Mouse (Mus musculus) T-helper 17 cell (primary cell): Measurements from ENCODE around the gene Apol7b.
"Not testable (repeated sequence)": the region's sequence is repeated elsewhere in the genome, so short reads cannot be mapped to it uniquely, and the experiment has no call there.

Source experiments
- in situ Hi-C, 2 experiments: fragments of 300-600 bp; cut with MboI, MseI; formaldehyde crosslinking; loops; 1 replicate in 1 of 2; 2 replicates in 1 of 2; pipeline ENCODE4 v1.15.1; 2025; ENCODE audit warnings: high pct_unique_total_duplicates in 2 of 2

Gene Apol7b

GRCm38 (mm10) chr15:77393832-77394231 lies 53.5 kb downstream of the Apol7b start:
- in situ Hi-C loops: not testable (repeated sequence)

- in situ Hi-C loops: no loop called here
These were observed 59.8 kb downstream of the Apol7b start for GRCm38 (mm10) chr15:77387462-77387861.

- in situ Hi-C loops: no loop called here
These were observed 62.8 kb downstream of the Apol7b start for GRCm38 (mm10) chr15:77384340-77385030.

- in situ Hi-C loops: no loop called here
These were observed 64.4 kb downstream of the Apol7b start for GRCm38 (mm10) chr15:77382880-77383279.

- in situ Hi-C loops: no loop called here
These were observed 64.9 kb downstream of the Apol7b start for GRCm38 (mm10) chr15:77382271-77382850.

GRCm38 (mm10) chr15:77381481-77381880 lies 65.8 kb downstream of the Apol7b start:
- in situ Hi-C loops: no loop called here

- in situ Hi-C loops: no loop called here
These were observed 67.4 kb downstream of the Apol7b start for GRCm38 (mm10) chr15:77379921-77380320.

GRCm38 (mm10) chr15:77377419-77377818 lies 69.9 kb downstream of the Apol7b start:
- in situ Hi-C loops: no loop called here

- in situ Hi-C loops: no loop called here
These were observed 70.4 kb downstream of the Apol7b start for GRCm38 (mm10) chr15:77376920-77377319.
